Mouse (Mus musculus) naive thymus-derived CD4-positive, alpha-beta T cell, adult 2 months (primary cell): ENCODE measurements around the gene Vmn2r115.
"Not testable (repeated sequence)": the region's sequence is repeated elsewhere in the genome, so short reads cannot be mapped to it uniquely, and the experiment has no call there.

Source experiments
- DNase-seq: peaks from one replicate; pipeline ENCODE4 v3.0.0-alpha.2; 2011; ENCODE audit warnings: low read depth

The Vmn2r115 gene

GRCm38 (mm10) chr17:23343441-23343840 lies at the start of gene Vmn2r115:
TSS of gene Vmn2r115 (plus strand) at chr17:23343741.
- not testable (repeated sequence) for DNase-seq

- DNase-seq = not testable (repeated sequence)
Observed at GRCm38 (mm10) chr17:23312437-23312836, 31.1 kb upstream of the Vmn2r115 start, which contains the start of gene Vmn2r114. TSS of gene Vmn2r114 (minus strand) at chr17:23312537.

- no peak for DNase-seq
Observed at GRCm38 (mm10) chr17:23330657-23331056, 12.9 kb upstream of the Vmn2r115 start.

GRCm38 (mm10) chr17:23351644-23352043 lies 8.1 kb downstream of the Vmn2r115 start:
- DNase-seq = no peak

GRCm38 (mm10) chr17:23384304-23384703 lies 40.8 kb downstream of the Vmn2r115 start, which contains the start of gene Vmn2r116:
TSS of gene Vmn2r116 (plus strand) at chr17:23384604.
- not testable (repeated sequence) for DNase-seq
